Mouse (Mus musculus) kidney, adult 2 months (tissue): ENCODE measurements at regions not wholly inside any gene's neighbourhood (a gene's known extent, or its start where the extent isn't known, plus 50 kb on each side); places are given as distances from the start of the nearest gene placed in this dataset.

Experiments used
- DNase-seq: peaks from one replicate; pipeline ENCODE4 v3.0.0; 2021
- H3K27ac ChIP-seq: fragments of 200-500 bp; 2 replicates; pipeline ENCODE4 v1.5.1; 2012; ENCODE audit warnings: low read depth, low read length, control low read depth, inconsistent platforms; ENCODE audit not compliant: insufficient read depth
- H3K27me3 ChIP-seq: fragments of 200-500 bp; replicated peaks from 2 replicates; pipeline ENCODE4 v1.6.1; 2012; ENCODE audit warnings: mild to moderate bottlenecking, moderate library complexity, low read length, inconsistent platforms; ENCODE audit not compliant: control insufficient read depth, insufficient read depth
- H3K36me3 ChIP-seq: fragments of 200-500 bp; 2 replicates; pipeline ENCODE4 v1.6.1; 2012; ENCODE audit warnings: mild to moderate bottlenecking, moderate library complexity, low read length, inconsistent platforms; ENCODE audit not compliant: control insufficient read depth, insufficient read depth
- H3K4me1 ChIP-seq: fragments of 200-500 bp; 2 replicates; pipeline ENCODE4 v1.6.1; 2011; ENCODE audit warnings: low read length; ENCODE audit not compliant: control insufficient read depth, insufficient read depth
- H3K4me3 ChIP-seq: fragments of 200-500 bp; 2 replicates; pipeline ENCODE4 v1.5.1; 2011; ENCODE audit warnings: mild to moderate bottlenecking, low read depth, low read length, control low read depth; ENCODE audit not compliant: insufficient read depth
- CTCF ChIP-seq: fragments of 200-500 bp; conservative IDR thresholded peaks from 2 replicates; pipeline ENCODE4 v1.5.1; 2011; ENCODE audit warnings: low read depth, mild to moderate bottlenecking, control low read depth, low read length, moderate library complexity, mixed read lengths; ENCODE audit not compliant: insufficient read depth, insufficient read length
- POLR2A ChIP-seq: fragments of 200-500 bp; IDR thresholded peaks from one replicate; pipeline ENCODE4 v1.6.1; 2011; ENCODE audit warnings: low read depth, low read length, control low read depth
- WGBS: fragments of 180-500 bp; shearing (Covaris S2); methylation state at CpG from one replicate; pipeline ENCODE4 v1.1.7; 2018; 5-methylcytosine and 5-hydroxymethylcytosine counted together

DNA sequence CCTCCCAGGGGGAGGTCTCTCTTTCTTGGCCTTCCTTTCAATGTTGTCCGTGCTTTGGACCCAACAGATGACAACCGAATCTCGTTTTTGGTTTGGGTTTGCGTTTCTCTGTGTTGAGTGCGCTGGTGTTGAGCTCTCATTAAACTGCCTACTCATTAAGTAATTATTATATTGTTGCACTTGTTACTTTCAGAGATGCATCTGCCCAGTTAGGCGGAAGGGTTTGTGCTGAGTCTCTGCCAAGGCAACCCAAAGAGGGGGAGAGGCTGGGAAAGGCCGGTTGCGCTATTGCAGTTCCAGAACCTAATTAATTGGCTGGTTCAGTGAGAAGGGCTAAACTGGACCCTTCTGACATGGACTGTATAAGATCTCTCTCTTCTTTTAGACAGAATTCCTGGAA is 141.2 kb upstream of the Cdh13 start:
- no peak for DNase-seq
- H3K36me3 ChIP-seq = no peaks in the 10 kb centered on the region
- no peak overlapping the region for H3K4me3 ChIP-seq
- H3K27me3 ChIP-seq = no peaks in the 10 kb centered on the region
- H3K4me1 ChIP-seq = no peaks in the 10 kb centered on the region
- TF ChIP-seq CTCF (no peak), POLR2A (no peak)
- 86% methylated on average over 8 of the region's 8 CpGs for WGBS
- no peak overlapping the region for H3K27ac ChIP-seq

DNA sequence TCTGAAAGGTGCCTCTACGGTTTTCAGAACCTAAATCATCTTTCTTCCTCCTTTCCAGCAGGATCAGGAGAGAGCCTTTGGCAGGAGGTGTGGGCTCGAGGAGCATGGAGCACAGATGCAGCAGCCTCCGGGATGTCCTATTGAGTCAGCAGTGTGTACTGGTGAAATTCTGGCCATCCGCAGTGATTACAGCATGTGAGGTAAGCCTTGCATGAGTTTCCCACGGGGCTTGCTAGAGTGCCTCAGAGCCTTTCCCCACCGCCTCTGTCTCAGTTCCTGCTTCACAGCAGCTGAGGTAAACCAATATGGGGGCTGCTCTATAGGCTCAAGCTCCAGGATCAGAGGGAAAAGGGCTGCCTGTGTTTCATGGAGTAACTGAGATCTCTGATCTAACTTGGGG is 143.6 kb upstream of the Cdh13 start:
- no peaks in the 10 kb centered on the region for H3K27me3 ChIP-seq
- H3K4me1 ChIP-seq = no peaks in the 10 kb centered on the region
- H3K27ac ChIP-seq = no peak overlapping the region
- 65% methylated on average over 6 of the region's 6 CpGs for WGBS
- TF ChIP-seq POLR2A (no peak), CTCF (no peak)
- DNase-seq = no peak
- no peak overlapping the region for H3K4me3 ChIP-seq
- no peaks in the 10 kb centered on the region for H3K36me3 ChIP-seq

DNA sequence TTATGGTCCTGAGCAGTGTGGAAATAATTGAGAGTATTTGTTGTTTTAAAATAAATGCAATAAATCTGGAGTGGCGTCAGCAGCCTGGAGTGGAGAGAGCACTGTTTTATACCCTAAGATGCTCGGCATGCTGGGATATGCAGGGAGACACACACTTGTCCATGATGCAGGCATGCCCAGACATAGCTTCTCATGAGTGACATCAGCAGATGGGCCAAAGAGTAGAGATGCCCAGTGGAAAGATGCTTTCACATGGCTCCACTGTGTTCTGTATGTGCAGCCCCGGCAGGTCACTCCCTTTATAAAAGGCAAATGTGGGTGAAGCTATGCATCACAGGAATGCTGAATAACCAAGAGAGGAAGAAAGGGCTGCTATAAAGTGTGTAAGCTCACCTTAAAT is 145.7 kb upstream of the Cdh13 start:
- WGBS = 42% methylated on average over 3 of the region's 3 CpGs
- H3K27me3 ChIP-seq = no peaks in the 10 kb centered on the region
- TF ChIP-seq POLR2A = no peak
- TF ChIP-seq CTCF = no peak
- no peaks in the 10 kb centered on the region for H3K4me1 ChIP-seq
- no peak overlapping the region for H3K4me3 ChIP-seq
- H3K36me3 ChIP-seq = no peaks in the 10 kb centered on the region
- no peak for DNase-seq
- no peak overlapping the region for H3K27ac ChIP-seq

DNA sequence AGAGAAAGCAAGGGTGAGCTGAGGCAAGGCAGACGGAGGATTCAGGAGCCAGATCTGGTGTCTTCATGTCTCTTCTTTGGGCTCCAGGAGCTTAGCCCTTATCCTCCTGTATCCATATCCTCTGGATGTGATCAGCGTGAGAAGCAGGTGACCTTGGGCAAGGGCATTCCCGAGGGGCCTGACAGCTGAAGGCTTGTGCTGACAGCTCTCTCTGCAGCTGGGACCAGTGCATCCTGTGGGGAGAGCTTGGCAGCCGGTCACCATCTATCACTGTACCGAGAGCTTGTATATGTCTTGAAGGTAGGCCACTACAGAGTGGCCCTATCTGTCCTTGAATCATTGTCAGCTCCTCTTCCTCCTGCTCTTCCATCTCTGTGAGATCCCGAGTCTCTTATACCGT is 158.5 kb upstream of the Cdh13 start:
- no peaks in the 10 kb centered on the region for H3K4me1 ChIP-seq
- no peak overlapping the region for H3K4me3 ChIP-seq
- H3K27me3 ChIP-seq = no peaks in the 10 kb centered on the region
- no peak overlapping the region for H3K27ac ChIP-seq
- 75% methylated on average over 7 of the region's 7 CpGs for WGBS
- TF ChIP-seq CTCF = no peak
- no peak for TF ChIP-seq POLR2A
- no peak for DNase-seq
- no peaks in the 10 kb centered on the region for H3K36me3 ChIP-seq

DNA sequence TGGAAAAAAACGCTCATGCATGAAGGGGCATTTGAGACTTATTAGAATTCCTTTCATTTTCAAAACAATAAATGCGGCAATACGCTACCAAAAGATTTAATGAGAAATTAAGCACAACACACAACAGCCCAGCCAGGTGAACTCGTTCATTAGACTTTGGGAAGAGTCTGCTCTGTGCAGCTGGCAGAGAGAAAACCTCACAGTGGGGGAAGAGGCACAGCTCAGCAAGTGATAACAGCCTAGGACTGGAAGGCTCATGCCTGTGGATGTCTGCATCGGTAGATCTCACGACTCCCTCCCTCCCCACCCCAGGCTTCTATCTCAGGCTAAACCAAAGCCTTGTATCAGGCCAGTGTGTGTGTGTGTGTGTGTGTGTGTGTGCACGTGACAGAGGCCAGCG is 169.3 kb upstream of the Cdh13 start:
- no peaks in the 10 kb centered on the region for H3K36me3 ChIP-seq
- no peak for TF ChIP-seq POLR2A
- TF ChIP-seq CTCF = no peak
- WGBS = 68% methylated on average over 8 of the region's 8 CpGs
- H3K4me1 ChIP-seq = no peaks in the 10 kb centered on the region
- no peak overlapping the region for H3K4me3 ChIP-seq
- no peaks in the 10 kb centered on the region for H3K27me3 ChIP-seq
- no peak for DNase-seq
- H3K27ac ChIP-seq = no peak overlapping the region

DNA sequence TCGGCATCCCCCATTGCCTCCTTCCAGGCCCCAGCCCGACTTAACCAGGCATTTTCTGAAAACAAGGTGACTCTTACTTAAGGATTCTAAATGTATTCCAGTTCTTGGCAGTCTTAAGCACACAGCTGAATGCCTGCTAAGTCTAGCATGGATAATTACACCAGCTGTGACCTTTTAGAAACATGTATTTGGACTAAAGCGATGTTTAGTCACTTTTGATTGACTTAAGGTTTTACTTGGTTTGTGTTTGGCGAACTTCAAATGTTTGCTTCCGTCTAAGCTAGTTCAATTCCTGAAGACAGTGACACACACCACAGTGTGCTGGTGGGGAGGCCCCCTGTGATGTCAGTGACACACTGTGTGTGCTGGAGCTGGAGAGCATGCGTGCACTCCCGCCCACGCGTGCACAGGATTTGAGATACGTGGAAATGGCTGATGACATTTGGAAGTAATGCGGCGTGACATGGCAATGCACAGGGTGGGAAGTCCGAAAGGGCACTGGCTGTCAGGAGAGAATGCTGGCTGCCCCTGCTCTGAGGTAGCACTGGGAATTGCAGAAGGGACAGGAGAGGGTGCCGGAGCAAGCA is 179.0 kb upstream of the Cdh13 start:
- no peaks in the 10 kb centered on the region for H3K36me3 ChIP-seq

DNA sequence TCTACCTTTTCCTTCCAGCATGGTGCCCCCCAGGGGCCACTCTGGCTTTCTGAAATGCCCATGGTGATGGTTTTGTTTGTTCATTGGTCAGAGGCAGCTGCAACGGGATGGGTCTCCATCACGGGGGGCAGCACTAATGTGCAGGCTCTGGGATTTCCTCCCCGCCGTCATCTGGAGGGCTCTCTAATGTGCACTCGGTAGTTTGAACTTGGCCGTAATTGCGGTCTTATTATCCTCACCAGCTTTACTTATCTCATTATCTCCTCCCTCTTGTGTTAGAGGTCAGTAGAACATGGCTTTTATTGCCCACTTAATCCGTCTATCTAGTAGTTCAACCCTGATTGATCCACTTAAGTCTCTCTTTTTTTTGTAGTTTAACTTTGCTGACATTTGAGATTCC is 182.2 kb upstream of the Cdh13 start:
- no peaks in the 10 kb centered on the region for H3K36me3 ChIP-seq
- H3K4me3 ChIP-seq = no peak overlapping the region
- H3K27me3 ChIP-seq = no peaks in the 10 kb centered on the region; the same call in 1 of the 2 replicates
- no peaks in the 10 kb centered on the region for H3K4me1 ChIP-seq
- no peak for DNase-seq
- 49% methylated on average over 8 of the region's 8 CpGs for WGBS
- no peak overlapping the region for H3K27ac ChIP-seq
- TF ChIP-seq POLR2A = no peak
- TF ChIP-seq CTCF = no peak

More for the DNA sequence above, 179.0 kb upstream of the Cdh13 start:
- no peaks in the 10 kb centered on the region; the same call in 1 of the 2 replicates for H3K27me3 ChIP-seq
- peak; percentile 12 for DNase-seq
- H3K4me1 ChIP-seq = no peaks in the 10 kb centered on the region
- WGBS = 33% methylated on average over 14 of the region's 14 CpGs
- no peak for TF ChIP-seq POLR2A
- no peak for TF ChIP-seq CTCF
- H3K4me3 ChIP-seq = no peak overlapping the region
- no peak overlapping the region for H3K27ac ChIP-seq

DNA sequence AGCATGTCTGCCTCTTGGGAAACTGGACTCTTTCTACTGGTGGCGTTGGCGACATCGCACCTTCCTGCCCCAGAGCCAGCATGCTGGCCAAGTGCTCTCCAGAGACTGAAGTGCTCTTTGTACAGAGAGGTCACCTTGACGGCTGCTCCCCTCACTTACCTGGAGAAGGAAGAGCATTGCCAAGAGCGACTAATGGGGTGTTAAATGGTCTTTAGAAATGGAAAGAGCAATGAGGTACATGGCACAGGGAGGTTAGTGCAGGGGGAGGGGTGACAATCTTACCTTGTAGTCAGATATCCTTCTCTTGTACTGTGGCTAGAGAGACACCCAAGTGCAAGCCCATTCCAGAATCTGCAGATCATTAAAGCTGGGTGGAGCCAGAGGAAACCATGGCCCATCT is 220.8 kb upstream of the Cdh13 start:
- WGBS = 65% methylated on average over 5 of the region's 5 CpGs
- TF ChIP-seq POLR2A = no peak
- no peak for TF ChIP-seq CTCF
- DNase-seq = no peak
- Histone ChIP-seq H3K27ac (no peak overlapping the region), H3K36me3 (no peaks in the 10 kb centered on the region), H3K4me1 (no peaks in the 10 kb centered on the region), H3K4me3 (no peak overlapping the region), H3K27me3 (no peaks in the 10 kb centered on the region)
